In the genomic region with DNA sequence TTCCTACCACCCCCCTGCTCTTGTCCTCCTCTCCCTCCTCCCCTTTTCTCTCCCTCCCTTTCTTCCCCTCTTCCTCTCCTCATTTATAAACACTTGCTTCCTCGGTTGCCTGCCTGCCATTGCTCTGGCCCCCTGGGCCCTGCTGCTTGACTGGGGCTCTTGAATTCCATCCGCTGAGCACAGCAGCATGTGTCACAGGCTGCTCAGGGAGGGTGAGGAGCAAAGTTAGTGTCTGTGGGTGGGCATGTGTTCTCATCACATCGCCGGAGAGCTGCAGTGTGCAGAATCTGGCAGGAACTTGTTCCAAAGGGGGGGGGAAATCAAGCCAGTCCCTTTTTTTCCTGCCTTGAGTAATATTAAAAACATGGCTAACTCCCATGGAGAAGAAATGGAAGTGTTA, we compare ENCODE assay signal across 11 mouse cellular contexts. TPM values are rescaled to one million over a fixed set of nuclear protein-coding genes. Genes with fewer than 3 reads are reported as not detected.
DNase-seq lines count a peak whose midpoint lies in the region; ATAC-seq lines count a peak whose summit lies in the region.
"Had no signal": no experiment of that assay in that cellular context is flagged by ENCODE, and none has a peak within 500 bp of the region (broad histone marks: within the 10 kb centered on the region; RNA-seq: fewer than 3 reads in every experiment).

No protein-coding gene starts in this region.

- H3K4me1 ChIP-seq in intestine, embryonic 16.5 days (ENCODE audit: control insufficient read depth, insufficient read depth, low read length) = peaks cover 66% of the 10 kb centered on the region
- peaks cover 56% of the 10 kb centered on the region for H3K4me1 ChIP-seq in intestine, embryonic 15.5 days (replicated peaks)
- H3K4me1 ChIP-seq in liver, embryonic 11.5 days (replicated peaks; ENCODE audit: control insufficient read depth, insufficient read depth, low read length) = peaks cover 62% of the 10 kb centered on the region

- ATAC-seq in frontal cortex, adult (ENCODE audit: low TSS enrichment) = peak; percentile 75
- ATAC-seq in intestine, embryonic 16.5 days = no peak
- ATAC-seq in intestine, embryonic 15.5 days = no peak
- ATAC-seq in liver, embryonic 11.5 days (replicated peaks; ENCODE audit: low FRiP score) = no peak
- ATAC-seq: inflammation-experienced regulatory T-cells, adult 6 months had no signal

- no peaks in the 10 kb centered on the region for H3K9me3 ChIP-seq in intestine, embryonic 16.5 days (ENCODE audit: control insufficient read depth, low read length)
- H3K9me3 ChIP-seq in intestine, embryonic 15.5 days = no peaks in the 10 kb centered on the region
- H3K9me3 ChIP-seq in liver, embryonic 11.5 days (ENCODE audit: control insufficient read depth, low read length) = no peaks in the 10 kb centered on the region

- H3K36me3 ChIP-seq in intestine, embryonic 16.5 days (ENCODE audit: control insufficient read depth, insufficient read depth, low read length) = no peaks in the 10 kb centered on the region
- H3K36me3 ChIP-seq in intestine, embryonic 15.5 days = no peaks in the 10 kb centered on the region
- no peaks in the 10 kb centered on the region for H3K36me3 ChIP-seq in liver, embryonic 11.5 days (ENCODE audit: control insufficient read depth, insufficient read depth, low read length)

- H3K4me3 ChIP-seq in intestine, embryonic 16.5 days (ENCODE audit: low read length) = no peak overlapping the region
- no peak overlapping the region for H3K4me3 ChIP-seq in intestine, embryonic 15.5 days (replicated peaks)
- no peak overlapping the region for H3K4me3 ChIP-seq in liver, embryonic 11.5 days (ENCODE audit: low read depth, low read length)

- no peaks in the 10 kb centered on the region for H3K27me3 ChIP-seq in intestine, embryonic 16.5 days (replicated peaks; ENCODE audit: control insufficient read depth, insufficient read depth, low read length)
- no peaks in the 10 kb centered on the region for H3K27me3 ChIP-seq in intestine, embryonic 15.5 days (replicated peaks)
- no peaks in the 10 kb centered on the region for H3K27me3 ChIP-seq in liver, embryonic 11.5 days (replicated peaks; ENCODE audit: control insufficient read depth, insufficient read depth, low read length)

- 46% methylated on average over 4 of the region's 4 CpGs for WGBS in intestine, embryonic 16.5 days
- 33% methylated on average over 4 of the region's 4 CpGs for WGBS in intestine, embryonic 15.5 days
- WGBS in liver, embryonic 11.5 days = 63% methylated on average over 4 of the region's 4 CpGs

- peak overlapping the region; percentile 46; the same call in 1 of the 2 replicates for H3K27ac ChIP-seq in intestine, embryonic 16.5 days (ENCODE audit: low read length)
- H3K27ac ChIP-seq in intestine, embryonic 15.5 days = no peak overlapping the region; the same call in 1 of the 2 replicates
- H3K27ac ChIP-seq in liver, embryonic 11.5 days (ENCODE audit: low read depth, low read length) = no peak overlapping the region

- no peak overlapping the region for H3K4me2 ChIP-seq in intestine, embryonic 16.5 days (ENCODE audit: low read depth, low read length)
- no peak overlapping the region for H3K4me2 ChIP-seq in intestine, embryonic 15.5 days (replicated peaks)
- no peak overlapping the region for H3K4me2 ChIP-seq in liver, embryonic 11.5 days
- H3K4me2 ChIP-seq: midbrain, embryonic 11.5 days had no signal

- no peak for DNase-seq in frontal cortex, postnatal 10 days (ENCODE audit: low spot score in 2 of 2)
- DNase-seq in right cerebral cortex, adult 2 months (ENCODE audit: low spot score in 2 of 2) = peak; percentile 47 to 51
- no peak for DNase-seq in right cerebral cortex, postnatal 4 days
- DNase-seq in yolk sac, embryonic 10.5 days (ENCODE audit: low spot score) = no peak
- DNase-seq in liver, embryonic 11.5 days (ENCODE audit: low spot score) = no peak
- DNase-seq: thymus, adult 18-20 months had no signal

- no peak overlapping the region for H3K9ac ChIP-seq in intestine, embryonic 16.5 days (ENCODE audit: low read depth, low read length)
- H3K9ac ChIP-seq in intestine, embryonic 15.5 days = no peak overlapping the region
- H3K9ac ChIP-seq in liver, embryonic 11.5 days (ENCODE audit: low read depth, low read length) = no peak overlapping the region

RNA-seq across cellular contexts. Expression of gene Spred2, which starts 59.1 kb away (rescaled TPM):
- polyA plus RNA-seq in intestine, embryonic 16.5 days (2015; fragmentation: Nextera tagmentation; extraction: Ambion mirVana) = 4.4 and 4.9 TPM in 2 replicates
- 6.8 and 7.1 TPM in 2 replicates for polyA plus RNA-seq in intestine, embryonic 15.5 days (2015; fragmentation: Nextera tagmentation; extraction: Ambion mirVana)
- polyA plus RNA-seq in liver, embryonic 11.5 days (2014; fragmentation: Nextera tagmentation; extraction: Ambion mirVana) = 4.8 and 5.0 TPM in 2 replicates

Comparison
In these comparisons a context has a peak if more than half of its experiments do, and no peak if none do; other contexts are left out.
1. DNase-seq: peak in right cerebral cortex, adult 2 months (2 of 2); none in frontal cortex, postnatal 10 days (0 of 2), right cerebral cortex, postnatal 4 days (single experiment), yolk sac, embryonic 10.5 days (single experiment) and liver, embryonic 11.5 days (single experiment).